18 mouse cellular contexts compared by ENCODE assay signal in the genomic region with DNA sequence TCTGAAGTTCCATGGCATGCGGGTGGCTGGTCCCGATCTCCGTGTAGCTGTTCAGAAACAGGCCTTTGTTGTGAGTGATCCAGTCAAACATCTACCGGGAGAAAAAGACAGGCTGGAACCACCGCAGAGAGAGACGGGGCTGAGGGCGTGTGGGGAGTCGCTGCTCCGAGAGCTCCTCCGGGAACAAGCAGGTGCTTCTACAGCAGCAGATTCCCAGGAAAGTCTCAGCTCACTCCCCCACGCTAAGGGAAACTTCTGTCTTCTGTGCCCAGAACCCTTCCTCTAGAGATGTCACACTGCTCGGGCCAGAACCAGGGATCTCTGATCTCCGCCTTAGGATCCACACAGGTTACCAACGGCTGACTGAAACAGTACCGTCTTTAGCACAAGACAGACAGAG.
DNase-seq lines count a peak whose midpoint lies in the region; ATAC-seq lines count a peak whose summit lies in the region.
"Had no signal": no experiment of that assay in that cellular context is flagged by ENCODE, and none has a peak within 500 bp of the region (broad histone marks: within the 10 kb centered on the region; RNA-seq: fewer than 3 reads in every experiment).

No protein-coding gene starts in this region.

- 93% methylated on average over 15 of the region's 15 CpGs for WGBS in hindbrain, embryonic 10.5 days
- WGBS in hindbrain, embryonic 12.5 days: 81% methylated on average over 15 of the region's 15 CpGs

- no peak overlapping the region for H3K4me3 ChIP-seq in hindbrain, embryonic 10.5 days
- H3K4me3 ChIP-seq in hindbrain, embryonic 12.5 days: no peak overlapping the region
- H3K4me3 ChIP-seq: embryonic facial prominence, embryonic 10.5 days; embryonic facial prominence, embryonic 12.5 days; forebrain, embryonic 13.5 days; forebrain, embryonic 15.5 days had no signal

- H3K9ac ChIP-seq in hindbrain, embryonic 12.5 days: no peak overlapping the region
- H3K9ac ChIP-seq: embryonic facial prominence, embryonic 12.5 days; forebrain, embryonic 13.5 days; forebrain, embryonic 15.5 days had no signal

- 0 out of 2 replicates have a peak overlapping the region, but pooled peaks have one; percentile 40 for H3K27ac ChIP-seq in hindbrain, embryonic 10.5 days
- no peak overlapping the region for H3K27ac ChIP-seq in hindbrain, embryonic 12.5 days
- H3K27ac ChIP-seq: embryonic facial prominence, embryonic 10.5 days; embryonic facial prominence, embryonic 12.5 days; forebrain, embryonic 13.5 days; forebrain, embryonic 15.5 days had no signal

- no peaks in the 10 kb centered on the region for H3K9me3 ChIP-seq in hindbrain, embryonic 10.5 days
- H3K9me3 ChIP-seq in hindbrain, embryonic 12.5 days (replicated peaks): no peaks in the 10 kb centered on the region
- H3K9me3 ChIP-seq: embryonic facial prominence, embryonic 10.5 days; embryonic facial prominence, embryonic 12.5 days; forebrain, embryonic 13.5 days; forebrain, embryonic 15.5 days had no signal

- peaks cover 70% of the 10 kb centered on the region for H3K36me3 ChIP-seq in hindbrain, embryonic 10.5 days
- H3K36me3 ChIP-seq in hindbrain, embryonic 12.5 days: peaks cover 52% of the 10 kb centered on the region

- no peak overlapping the region for H3K4me2 ChIP-seq in hindbrain, embryonic 12.5 days (replicated peaks)
- H3K4me2 ChIP-seq: embryonic facial prominence, embryonic 12.5 days; forebrain, embryonic 13.5 days; forebrain, embryonic 15.5 days had no signal

- ATAC-seq in hindbrain, embryonic 12.5 days (ENCODE audit: low FRiP score): no peak
- ATAC-seq: forebrain, embryonic 13.5 days; forebrain, embryonic 15.5 days had no signal

- H3K4me1 ChIP-seq in hindbrain, embryonic 10.5 days (replicated peaks): peaks cover 8% of the 10 kb centered on the region
- peaks cover 13% of the 10 kb centered on the region; the same call in 1 of the 2 replicates for H3K4me1 ChIP-seq in hindbrain, embryonic 12.5 days
- H3K4me1 ChIP-seq: embryonic facial prominence, embryonic 10.5 days had no signal

- no peaks in the 10 kb centered on the region for H3K27me3 ChIP-seq in hindbrain, embryonic 10.5 days (ENCODE audit: insufficient read depth, poor library complexity, severe bottlenecking)
- H3K27me3 ChIP-seq in hindbrain, embryonic 12.5 days: no peaks in the 10 kb centered on the region
- H3K27me3 ChIP-seq: embryonic facial prominence, embryonic 12.5 days; forebrain, embryonic 13.5 days; forebrain, embryonic 15.5 days had no signal

- no peak for DNase-seq in hindbrain, embryonic 10.5 days (ENCODE audit: low spot score)
- peak; percentile 42 for DNase-seq in right cerebral cortex, adult 18-20 months
- DNase-seq in right cerebral cortex, postnatal 10 days (ENCODE audit: low spot score in 2 of 2): no peak
- peak; percentile 36 for DNase-seq in telencephalon, adult 2 months (ENCODE audit: low read depth, low spot score)
- DNase-seq in heart, postnatal 10 days: no peak
- DNase-seq: adrenal gland, adult 2 months; adrenal gland, postnatal 10 days; adrenal gland, postnatal 25 days; cerebellum, adult 11-12 months; cerebellum, adult 2 months; cerebellum, adult 9-10 months; cerebellum, postnatal 10 days; cerebellum, postnatal 25 days had no signal

- intact Hi-C loops in heart, postnatal 10 days (cut with DNase I): no loop called here

Comparison
In these comparisons a context has a peak if more than half of its experiments do, and no peak if none do; other contexts are left out.
1. DNase-seq: peak in right cerebral cortex, adult 18-20 months (single experiment) and telencephalon, adult 2 months (single experiment); none in hindbrain, embryonic 10.5 days (single experiment), right cerebral cortex, postnatal 10 days (0 of 2) and heart, postnatal 10 days (0 of 2).